Mouse (Mus musculus) ES-Bruce4 (cell line): ENCODE results near the gene Aim2.

Experiments
- CTCF ChIP-seq: IDR thresholded peaks from one replicate; pipeline ENCODE4 v1.8.1; 2011; ENCODE audit warnings: low read depth, low read length
- POLR2A ChIP-seq: IDR thresholded peaks from one replicate; pipeline ENCODE4 v1.8.1; 2011; ENCODE audit warnings: low read length; ENCODE audit not compliant: insufficient read depth

DNA sequence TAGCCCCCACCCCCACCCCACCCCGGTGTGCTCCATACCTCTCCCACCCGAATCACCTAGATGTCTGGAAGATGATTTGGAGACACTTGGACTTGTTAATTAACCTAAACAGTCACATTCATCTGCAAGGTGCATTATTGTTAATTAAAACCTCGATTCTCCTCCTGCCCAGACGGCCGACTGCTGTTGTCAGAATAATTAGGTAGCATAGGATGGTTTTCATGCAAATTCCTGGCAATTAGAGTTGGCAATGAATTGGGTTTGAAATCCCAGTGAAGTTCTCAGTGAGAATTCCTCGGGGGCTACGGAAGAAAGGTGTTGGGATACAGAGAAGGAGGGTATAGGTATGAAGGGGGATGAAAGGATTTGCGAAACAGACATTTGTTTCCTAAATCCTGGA lies 22.2 kb upstream of the Aim2 start:
- TF ChIP-seq POLR2A (no peak), CTCF (no peak)
